In genomic region chr1:133225561-133225960, GRCm38 (mm10) we compare ENCODE assay signal across 21 mouse cellular contexts.
A peak's percentile ranks its signal among the peaks of the same experiment; 100 is the strongest.
DNase-seq lines count a peak whose midpoint lies in the region; ATAC-seq and TF ChIP-seq lines count a peak whose summit lies in the region.
"Had no signal": no experiment of that assay in that cellular context is flagged by ENCODE, and none has a peak within 500 bp of the region (broad histone marks: within the 10 kb centered on the region; RNA-seq: fewer than 3 reads in every experiment).

No protein-coding gene starts in this region.

- H3K27ac ChIP-seq in forebrain, postnatal 0 days (ENCODE audit: low read depth, low read length), result no peak overlapping the region
- no peak overlapping the region for H3K27ac ChIP-seq in forebrain, embryonic 12.5 days
- peak overlapping the region; percentile 84; the same call in 1 of the 2 replicates for H3K27ac ChIP-seq in heart, embryonic 10.5 days
- peak overlapping the region; percentile 97 for H3K27ac ChIP-seq in heart, postnatal 0 days (ENCODE audit: low read depth)
- H3K27ac ChIP-seq: hindbrain, embryonic 12.5 days; limb, embryonic 13.5 days; neural tube, embryonic 12.5 days had no signal

- no peak for TF ChIP-seq CTCF in forebrain, postnatal 0 days (IDR thresholded peaks at IDR 0.05; ENCODE audit: low read depth)
- no peak for TF ChIP-seq CTCF in heart, postnatal 0 days (IDR thresholded peaks at IDR 0.05; ENCODE audit: low read depth)

- H3K9me3 ChIP-seq in forebrain, postnatal 0 days (ENCODE audit: low read length), result no peaks in the 10 kb centered on the region
- no peaks in the 10 kb centered on the region for H3K9me3 ChIP-seq in forebrain, embryonic 12.5 days
- H3K9me3 ChIP-seq in heart, embryonic 10.5 days, result no peaks in the 10 kb centered on the region
- H3K9me3 ChIP-seq in heart, postnatal 0 days (replicated peaks; ENCODE audit: control insufficient read depth, low read length), result no peaks in the 10 kb centered on the region
- H3K9me3 ChIP-seq: G1E; hindbrain, embryonic 12.5 days; limb, embryonic 13.5 days; lung, embryonic 15.5 days; midbrain, embryonic 10.5 days; neural tube, embryonic 12.5 days had no signal

- H3K4me1 ChIP-seq in forebrain, postnatal 0 days (ENCODE audit: insufficient read depth), result peaks cover 21% of the 10 kb centered on the region; the same call in 1 of the 2 replicates
- H3K4me1 ChIP-seq in forebrain, embryonic 12.5 days, result peaks cover 53% of the 10 kb centered on the region
- peaks cover 65% of the 10 kb centered on the region for H3K4me1 ChIP-seq in heart, embryonic 10.5 days
- H3K4me1 ChIP-seq in heart, postnatal 0 days (ENCODE audit: control insufficient read depth, insufficient read depth), result peaks cover 58% of the 10 kb centered on the region

- H3K36me3 ChIP-seq in forebrain, postnatal 0 days (ENCODE audit: insufficient read depth), result no peaks in the 10 kb centered on the region
- H3K36me3 ChIP-seq in forebrain, embryonic 12.5 days (replicated peaks), result no peaks in the 10 kb centered on the region
- no peaks in the 10 kb centered on the region for H3K36me3 ChIP-seq in heart, embryonic 10.5 days
- no peaks in the 10 kb centered on the region for H3K36me3 ChIP-seq in heart, postnatal 0 days (replicated peaks; ENCODE audit: control insufficient read depth, insufficient read depth, low read length)
- H3K36me3 ChIP-seq: G1E; hindbrain, embryonic 12.5 days; limb, embryonic 13.5 days; lung, embryonic 15.5 days; midbrain, embryonic 10.5 days; neural tube, embryonic 12.5 days had no signal

- WGBS in forebrain, postnatal 0 days, result 70% methylated on average over 2 of the region's 2 CpGs
- WGBS in forebrain, embryonic 12.5 days, result 94% methylated on average over 2 of the region's 2 CpGs
- 86% methylated on average over 2 of the region's 2 CpGs for WGBS in heart, embryonic 10.5 days
- WGBS in heart, postnatal 0 days, result 87% methylated on average over 2 of the region's 2 CpGs

- no peak for ATAC-seq in forebrain, postnatal 0 days
- ATAC-seq in forebrain, embryonic 12.5 days (ENCODE audit: low FRiP score), result no peak
- ATAC-seq in heart, postnatal 0 days (ENCODE audit: insufficient read depth, low read depth), result no peak
- ATAC-seq: forebrain, embryonic 14.5 days; intestine, postnatal 0 days had no signal

- H3K4me3 ChIP-seq in forebrain, postnatal 0 days (ENCODE audit: low read depth, low read length), result no peak overlapping the region
- no peak overlapping the region for H3K4me3 ChIP-seq in forebrain, embryonic 12.5 days (replicated peaks)
- no peak overlapping the region for H3K4me3 ChIP-seq in heart, embryonic 10.5 days
- H3K4me3 ChIP-seq in heart, postnatal 0 days (ENCODE audit: low read depth, low read length), result no peak overlapping the region
- H3K4me3 ChIP-seq: hindbrain, embryonic 12.5 days; limb, embryonic 13.5 days; lung, embryonic 15.5 days; midbrain, embryonic 10.5 days; myocyte; neural tube, embryonic 12.5 days had no signal

- DNase-seq in forebrain, postnatal 0 days, result peak; percentile 35
- DNase-seq in heart, embryonic 10.5 days (ENCODE audit: low spot score), result no peak
- no peak for DNase-seq in heart, postnatal 36 days
- DNase-seq in heart, postnatal 0 days (ENCODE audit: low spot score), result no peak
- DNase-seq in heart, postnatal 25 days (ENCODE audit: low spot score), result no peak
- peak; percentile 55 for DNase-seq in skeletal muscle tissue, adult 2 months (ENCODE audit: low read depth, low spot score)
- DNase-seq: adrenal gland, adult 8-10 months; cerebellum, adult 8-10 months; cerebellum, postnatal 36 days; thymus, adult 18-20 months had no signal

- H3K4me2 ChIP-seq in forebrain, postnatal 0 days (ENCODE audit: low read depth), result no peak overlapping the region
- H3K4me2 ChIP-seq in forebrain, embryonic 12.5 days, result no peak overlapping the region
- H3K4me2 ChIP-seq in heart, postnatal 0 days (ENCODE audit: low read depth, low read length), result no peak overlapping the region
- H3K4me2 ChIP-seq: hindbrain, embryonic 12.5 days; limb, embryonic 13.5 days; liver, embryonic 11.5 days; lung, embryonic 15.5 days; neural tube, embryonic 12.5 days had no signal

- H3K27me3 ChIP-seq in forebrain, postnatal 0 days (ENCODE audit: insufficient read depth, low read length), result no peaks in the 10 kb centered on the region
- H3K27me3 ChIP-seq in forebrain, embryonic 12.5 days, result peaks cover 24% of the 10 kb centered on the region
- no peaks in the 10 kb centered on the region for H3K27me3 ChIP-seq in heart, embryonic 10.5 days (ENCODE audit: insufficient read depth, poor library complexity, severe bottlenecking)
- H3K27me3 ChIP-seq in heart, postnatal 0 days (ENCODE audit: control insufficient read depth, insufficient read depth, low read length), result no peaks in the 10 kb centered on the region
- H3K27me3 ChIP-seq: lung, embryonic 15.5 days had no signal

- H3K9ac ChIP-seq in forebrain, postnatal 0 days, result no peak overlapping the region
- no peak overlapping the region for H3K9ac ChIP-seq in forebrain, embryonic 12.5 days
- H3K9ac ChIP-seq in heart, postnatal 0 days (replicated peaks; ENCODE audit: low read depth, low read length), result no peak overlapping the region
- H3K9ac ChIP-seq: hindbrain, embryonic 12.5 days; limb, embryonic 13.5 days; neural tube, embryonic 12.5 days had no signal

- intact Hi-C loops in heart, postnatal 36 days (cut with DNase I), result no loop called here
- intact Hi-C loops in heart, postnatal 25 days (cut with DNase I), result loop anchor here (5.0 kb wide), 1 partner anchor 42 kb away; no protein-coding TSS in a partner anchor

- TF ChIP-seq EP300 in heart, postnatal 0 days (IDR thresholded peaks at IDR 0.05; ENCODE audit: low read depth), result no peak

Comparison
In these comparisons a context has a peak if more than half of its experiments do, and no peak if none do; other contexts are left out.
1. DNase-seq: peak in forebrain, postnatal 0 days (single experiment) and skeletal muscle tissue, adult 2 months (single experiment); none in heart, embryonic 10.5 days (single experiment), heart, postnatal 36 days (0 of 2), heart, postnatal 0 days (single experiment) and heart, postnatal 25 days (single experiment).
2. H3K27ac ChIP-seq: peak in heart, embryonic 10.5 days (single experiment) and heart, postnatal 0 days (single experiment); none in forebrain, postnatal 0 days (single experiment) and forebrain, embryonic 12.5 days (single experiment).